Mouse (Mus musculus) urinary bladder, adult 2 months (tissue): ENCODE data around the gene Tagln. TPM values are rescaled to one million over a fixed set of nuclear protein-coding genes. Genes with fewer than 3 reads are reported as not detected.

Source experiments
- DNase-seq: peaks from one replicate; pipeline ENCODE4 v3.0.0; 2022; ENCODE audit warnings: low spot score
- polyA plus RNA-seq: library from polyadenylated mRNA; depleted of rRNA; stranded (reverse); fragments of >200 nt; gene quantifications from 2 replicates; pipeline ENCODE4 v1.2.3, GENCODE M21; 2012

Tagln gene
- polyA plus RNA-seq, 1 experiment, result 8,790 TPM

DNA sequence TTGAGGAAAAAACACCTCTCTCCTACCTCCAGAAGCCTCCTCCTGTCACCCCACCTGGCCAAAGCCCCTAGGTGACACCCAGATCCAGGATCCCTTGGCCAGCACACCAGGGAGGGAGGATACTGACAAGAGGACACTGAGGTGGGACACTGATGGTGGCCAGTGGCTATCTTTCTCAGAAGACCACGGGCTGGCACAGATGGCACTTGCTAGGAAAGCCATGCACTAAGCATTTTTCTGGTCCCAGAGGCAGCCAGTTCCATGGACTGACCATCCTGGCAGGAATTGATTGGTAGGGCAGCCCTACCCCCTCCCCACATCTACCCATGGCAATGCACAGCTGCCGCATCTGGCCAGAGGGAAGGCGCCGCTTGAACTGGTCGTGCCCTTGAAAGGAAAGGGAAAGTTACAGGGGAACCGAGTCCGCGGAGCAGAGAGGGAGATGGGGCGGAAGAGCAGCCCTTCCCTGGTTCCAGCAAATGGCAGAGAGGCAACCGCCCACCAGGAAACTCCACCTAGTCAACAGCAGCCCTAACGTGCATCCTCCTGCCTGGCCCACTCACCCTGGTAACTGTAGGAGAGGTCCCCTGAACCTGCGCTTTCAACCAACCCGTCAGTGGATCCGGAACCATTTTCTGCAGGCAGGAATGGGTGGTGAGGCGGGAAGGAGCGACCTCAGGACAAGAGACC lies 10.5 kb upstream of the Tagln start:
- peak; percentile 14 for DNase-seq

DNA sequence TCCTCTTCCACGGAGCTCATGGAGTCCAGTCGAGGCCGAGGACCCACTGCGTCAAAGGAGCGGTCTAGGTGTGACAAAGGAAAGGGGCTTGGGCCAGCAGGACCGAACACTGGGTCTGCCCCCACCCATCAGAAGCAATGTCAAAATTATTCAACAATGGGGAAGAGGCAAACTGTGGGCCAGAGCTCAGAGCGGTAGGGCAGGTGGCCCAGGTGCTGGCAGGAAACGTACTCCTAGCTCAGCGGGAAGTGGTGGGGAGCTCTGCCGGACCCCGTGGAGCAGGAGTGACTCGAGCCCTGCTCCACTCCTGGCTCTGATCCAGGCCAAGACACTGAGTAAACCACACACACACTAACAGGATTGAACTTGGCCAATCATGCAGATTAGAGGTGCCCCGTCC lies 9.9 kb upstream of the Tagln start:
- DNase-seq, result peak; percentile 16

- no peak for DNase-seq
These were observed 8.9 kb upstream of the Tagln start for GRCm38 (mm10) chr9:45944506-45945400.

GRCm38 (mm10) chr9:45943628-45944505 lies 8.0 kb upstream of the Tagln start:
- DNase-seq, result no peak

DNA sequence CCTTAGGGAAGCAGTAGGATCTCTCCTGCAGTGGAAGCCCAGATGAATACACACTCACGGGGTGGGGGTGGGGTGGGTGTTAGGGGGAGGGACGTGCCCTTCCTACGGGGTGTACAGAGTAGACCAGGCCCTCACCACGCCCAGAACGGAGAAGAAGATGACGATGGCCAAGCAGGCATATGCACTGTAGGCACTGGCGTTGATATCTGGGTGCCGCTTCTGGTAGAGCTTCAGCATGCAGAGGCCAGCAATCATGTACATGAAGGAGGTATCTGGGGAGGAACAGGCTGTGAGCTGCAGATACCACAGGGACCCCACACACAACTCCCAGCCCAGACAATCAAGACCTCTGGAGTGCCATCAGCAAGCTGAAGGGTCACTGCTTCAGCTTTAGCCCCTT lies 7.1 kb upstream of the Tagln start:
- DNase-seq, result no peak

DNA sequence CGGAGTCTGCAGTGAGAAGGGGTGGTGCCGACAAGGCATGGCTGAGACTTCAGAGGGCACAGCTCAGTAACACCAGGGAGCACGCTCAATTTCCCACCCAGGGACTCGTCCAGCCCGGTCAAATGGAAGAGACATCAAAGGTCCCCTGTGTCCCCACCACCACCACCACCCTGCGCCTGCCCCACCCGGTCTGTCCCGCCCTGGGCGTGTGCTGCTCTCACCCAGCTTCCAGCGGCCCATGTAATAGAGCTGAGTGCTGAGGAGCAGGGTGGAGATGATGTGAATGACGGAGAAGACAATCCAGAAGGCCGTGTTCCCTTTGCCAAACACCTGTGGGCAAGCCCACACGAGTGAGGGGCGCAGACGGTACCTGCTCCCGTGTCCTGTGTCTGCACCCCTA lies 6.6 kb upstream of the Tagln start:
- DNase-seq, result no peak

DNA sequence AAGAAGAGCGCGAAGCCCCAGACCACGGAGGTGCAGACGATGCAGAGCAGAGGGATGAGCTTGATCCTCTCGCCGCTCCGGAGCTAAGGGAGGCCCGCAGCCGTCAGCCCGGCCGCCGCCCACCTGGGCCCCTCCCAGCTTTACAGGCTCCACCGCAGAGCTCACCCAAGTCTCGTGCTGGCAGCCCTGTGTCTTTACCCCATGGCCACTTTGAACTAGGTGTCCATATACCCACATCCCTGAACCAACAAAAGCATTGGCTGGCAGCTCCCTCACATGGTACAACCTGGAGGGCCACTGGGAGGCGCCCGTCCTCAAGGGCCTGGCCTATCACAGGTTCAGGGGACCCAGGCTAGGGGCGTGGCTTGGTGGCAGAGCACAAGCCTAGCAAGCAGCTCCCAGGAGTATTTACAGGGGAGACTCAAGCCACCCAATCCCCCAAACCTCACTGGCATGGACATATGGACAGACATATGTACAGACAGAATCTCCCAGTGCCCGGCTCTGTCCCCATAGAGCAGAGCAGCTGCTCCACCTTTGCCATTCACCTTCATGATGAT lies 5.6 kb upstream of the Tagln start:
- no peak for DNase-seq

GRCm38 (mm10) chr9:45939794-45940193 lies 3.9 kb upstream of the Tagln start:
- DNase-seq, result no peak

- no peak for DNase-seq
These were observed 3.2 kb upstream of the Tagln start for GRCm38 (mm10) chr9:45938952-45939637.

GRCm38 (mm10) chr9:45938088-45938487 lies 2.2 kb upstream of the Tagln start:
- peak; percentile 23 for DNase-seq

- peak; percentile 36 for DNase-seq
These were observed 1.0 kb upstream of the Tagln start for GRCm38 (mm10) chr9:45936883-45937282.

DNA sequence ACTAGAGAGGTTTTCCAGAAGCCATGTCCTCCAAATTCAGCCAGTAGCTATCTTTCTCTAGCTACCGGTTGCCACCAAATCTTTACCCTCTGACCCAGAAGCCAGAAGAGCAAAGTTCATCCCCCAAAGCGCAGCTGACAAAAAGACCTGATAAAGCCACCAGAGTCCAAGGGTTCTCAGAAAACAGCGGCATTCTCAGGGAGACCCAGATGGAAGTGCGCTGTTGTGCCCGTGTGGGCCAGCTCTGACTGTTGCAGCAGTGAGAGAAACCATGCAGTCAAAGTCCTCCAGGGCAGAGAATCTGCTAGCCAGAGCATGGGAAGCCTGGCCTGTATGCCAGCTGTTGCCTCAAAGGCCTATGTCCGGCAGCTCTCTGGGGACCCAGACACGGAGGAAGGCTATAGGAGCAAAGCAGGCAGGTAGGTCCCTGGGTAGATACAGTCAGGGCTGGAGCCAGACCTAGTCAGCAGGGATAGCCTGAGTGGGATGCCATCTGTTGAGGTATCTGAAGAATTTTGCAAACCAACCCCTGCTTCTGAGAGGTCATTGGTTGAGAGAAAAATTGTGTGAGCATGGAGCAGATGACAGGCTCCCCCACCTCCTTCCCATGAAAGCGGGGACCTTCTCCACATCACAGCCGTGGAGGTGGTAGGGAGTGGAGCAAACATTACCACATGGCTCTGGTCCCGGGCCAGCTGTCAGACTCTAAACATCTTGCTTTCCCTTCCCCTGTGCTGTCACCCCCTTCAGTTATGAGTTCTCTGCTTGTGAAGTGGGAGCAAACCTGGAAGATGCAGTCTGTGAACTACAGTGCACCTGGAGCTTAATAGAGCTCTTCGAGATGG lies 3.1 kb downstream of the Tagln start:
- DNase-seq, result peak; percentile 20

DNA sequence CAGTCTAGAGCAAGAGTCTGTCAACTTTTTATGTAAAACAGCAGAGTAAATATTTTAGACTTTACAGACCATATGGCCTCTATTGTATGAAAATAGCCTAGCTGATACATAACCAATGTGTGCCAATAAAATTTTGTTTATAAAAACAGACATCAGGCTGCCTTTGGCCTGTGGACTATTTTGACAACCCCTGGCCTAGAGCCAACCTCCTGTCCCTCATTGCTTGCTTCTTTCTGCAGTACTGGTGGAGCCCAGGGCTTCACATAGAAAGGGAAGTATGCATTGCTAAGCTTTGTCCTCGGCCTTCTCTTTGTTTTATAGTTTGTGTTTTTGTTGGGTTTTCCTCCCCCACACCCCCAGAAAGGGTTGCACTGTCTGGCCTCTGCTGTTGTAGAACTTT lies 3.9 kb downstream of the Tagln start:
- DNase-seq, result no peak

DNA sequence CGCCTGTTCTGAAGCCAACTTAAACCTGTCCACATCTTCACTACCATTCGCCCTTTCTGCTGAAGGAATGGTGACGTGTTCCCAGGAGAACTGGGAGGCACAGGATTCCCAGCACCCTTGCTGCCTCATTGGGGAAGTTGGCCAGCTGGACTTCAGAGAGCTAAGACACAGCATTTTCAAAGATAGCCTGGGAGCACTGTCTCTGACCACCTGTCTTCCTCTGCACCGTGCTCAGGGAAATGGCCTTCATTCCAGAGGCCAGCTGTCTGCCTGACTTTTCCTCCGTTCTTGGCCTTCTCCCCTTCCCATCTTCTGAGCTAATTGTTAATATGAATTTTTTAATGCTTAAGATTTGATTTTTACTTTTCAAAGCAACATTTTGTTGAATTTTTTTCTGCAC lies 6.6 kb downstream of the Tagln start:
- DNase-seq, result peak; percentile 19

DNA sequence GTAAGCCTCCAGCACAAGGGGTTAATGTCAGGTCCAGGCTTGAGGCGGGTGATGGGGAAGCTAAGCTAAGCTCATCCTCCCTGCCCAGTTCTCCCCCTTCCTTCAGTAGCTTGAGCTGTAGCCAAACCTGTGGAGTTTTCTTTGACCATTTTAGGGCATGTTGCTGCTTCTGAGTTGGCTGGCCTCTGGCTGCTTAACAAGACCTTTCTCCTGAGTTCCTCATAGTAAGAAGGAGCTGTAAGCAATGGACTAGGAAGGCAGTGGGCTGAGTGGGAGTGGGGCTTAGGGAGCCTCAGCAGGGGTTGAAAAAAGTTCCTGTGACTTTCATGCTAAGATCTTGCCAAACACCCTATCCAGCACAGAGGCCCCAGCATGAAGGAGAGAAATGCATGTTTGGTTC lies 16.0 kb downstream of the Tagln start:
- DNase-seq, result peak; percentile 23

GRCm38 (mm10) chr9:45917041-45917934 lies 18.6 kb downstream of the Tagln start:
- DNase-seq, result peak; percentile 37

DNA sequence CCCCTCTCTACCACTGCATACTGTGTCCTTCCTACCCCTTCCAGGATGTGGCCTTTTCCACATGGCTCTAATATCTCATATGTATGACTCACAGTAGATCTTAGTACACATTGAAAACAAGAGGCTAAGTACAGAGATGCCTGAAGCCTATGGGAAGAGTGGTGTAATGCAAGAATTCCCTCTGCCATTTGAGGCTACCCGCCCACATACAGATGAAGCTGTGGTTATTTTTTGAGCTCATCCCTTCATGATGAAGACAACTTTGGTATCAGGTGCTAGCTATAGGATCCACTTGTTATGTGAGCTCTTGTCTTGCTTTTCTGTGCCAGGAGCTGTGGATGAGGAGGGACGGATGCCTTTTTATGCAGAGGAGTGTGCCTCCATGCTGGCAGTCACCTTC lies 20.2 kb downstream of the Tagln start:
- DNase-seq, result peak; percentile 1

DNA sequence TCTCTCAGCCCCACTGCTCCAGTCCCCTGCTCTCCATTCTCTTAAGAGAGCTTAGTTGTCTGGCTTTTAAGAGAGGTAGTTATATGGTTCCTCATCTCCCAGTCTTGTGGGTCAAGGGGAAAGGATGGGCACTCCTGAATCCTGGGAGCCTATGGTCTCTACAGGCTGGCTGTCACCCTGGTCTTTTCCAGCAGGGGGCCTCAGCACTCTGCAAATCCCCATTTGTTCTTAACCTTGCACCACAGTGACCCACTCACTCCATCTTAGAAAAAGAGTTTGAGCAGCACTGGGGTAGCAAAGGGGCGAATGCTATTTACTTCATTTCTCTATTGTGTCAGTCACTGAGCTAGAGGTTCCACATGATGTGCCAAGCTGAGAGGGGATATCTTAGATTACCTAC lies 24.2 kb downstream of the Tagln start:
- DNase-seq, result no peak

- no peak for DNase-seq
These were observed 24.9 kb downstream of the Tagln start for GRCm38 (mm10) chr9:45910995-45911394.
